Mouse (Mus musculus) lung, adult 18-20 months (tissue): Measurements from ENCODE around the gene H2-Oa.
A peak's percentile ranks its signal among the peaks of the same experiment; 100 is the strongest.

Source experiments
- DNase-seq, 2 experiments: peaks; one replicate each; pipeline ENCODE4 v3.0.0; 2022; ENCODE audit warnings: mixed read lengths in 2 of 2

The H2-Oa gene

GRCm38 (mm10) chr17:34101604-34102032, 9.5 kb downstream of the H2-Oa start:
- peak; percentile 89 to 92 for DNase-seq

DNA sequence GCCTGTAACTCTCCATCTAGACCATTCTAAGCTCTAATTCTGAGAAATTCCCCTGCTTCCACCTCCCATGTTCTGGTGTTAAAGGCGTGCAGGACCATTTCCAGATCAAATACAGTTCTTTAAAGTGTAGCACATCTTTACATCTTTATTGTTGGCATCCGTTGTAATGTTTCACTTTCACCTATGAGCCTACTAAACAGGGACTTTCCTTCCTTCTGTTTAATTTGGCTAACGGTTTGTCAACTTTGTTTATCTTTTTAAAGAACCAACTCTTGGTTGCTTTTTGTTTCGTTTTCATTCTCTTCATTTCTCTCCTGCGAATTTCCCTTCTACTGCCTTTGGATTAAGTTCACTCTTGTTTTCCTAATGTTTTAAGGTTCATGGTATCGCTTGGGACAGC, 10.7 kb downstream of the H2-Oa start:
- DNase-seq, result no peak

DNA sequence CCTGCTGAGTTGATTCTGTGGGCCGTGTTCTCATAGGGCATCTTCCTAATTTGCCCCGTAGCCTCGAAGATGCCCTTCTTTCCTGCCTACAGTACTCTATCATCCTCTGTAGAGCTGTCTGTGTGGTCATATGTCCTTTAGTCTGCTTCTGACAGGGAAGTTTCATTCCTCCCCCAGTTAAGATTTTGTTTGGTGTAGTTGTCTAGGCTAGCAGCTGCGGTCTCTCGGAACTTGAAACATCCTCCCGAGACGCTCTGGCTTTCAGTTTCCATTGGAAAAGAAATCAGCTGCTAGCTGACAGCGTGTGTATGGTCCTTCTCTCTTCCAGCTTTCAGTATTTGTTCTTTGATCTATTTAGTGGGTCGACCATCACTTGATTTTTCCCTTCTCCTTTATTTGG, 12.7 kb downstream of the H2-Oa start:
- DNase-seq, result no peak

- DNase-seq, result no peak
Measured at GRCm38 (mm10) chr17:34106555-34106954, 14.4 kb downstream of the H2-Oa start.

DNA sequence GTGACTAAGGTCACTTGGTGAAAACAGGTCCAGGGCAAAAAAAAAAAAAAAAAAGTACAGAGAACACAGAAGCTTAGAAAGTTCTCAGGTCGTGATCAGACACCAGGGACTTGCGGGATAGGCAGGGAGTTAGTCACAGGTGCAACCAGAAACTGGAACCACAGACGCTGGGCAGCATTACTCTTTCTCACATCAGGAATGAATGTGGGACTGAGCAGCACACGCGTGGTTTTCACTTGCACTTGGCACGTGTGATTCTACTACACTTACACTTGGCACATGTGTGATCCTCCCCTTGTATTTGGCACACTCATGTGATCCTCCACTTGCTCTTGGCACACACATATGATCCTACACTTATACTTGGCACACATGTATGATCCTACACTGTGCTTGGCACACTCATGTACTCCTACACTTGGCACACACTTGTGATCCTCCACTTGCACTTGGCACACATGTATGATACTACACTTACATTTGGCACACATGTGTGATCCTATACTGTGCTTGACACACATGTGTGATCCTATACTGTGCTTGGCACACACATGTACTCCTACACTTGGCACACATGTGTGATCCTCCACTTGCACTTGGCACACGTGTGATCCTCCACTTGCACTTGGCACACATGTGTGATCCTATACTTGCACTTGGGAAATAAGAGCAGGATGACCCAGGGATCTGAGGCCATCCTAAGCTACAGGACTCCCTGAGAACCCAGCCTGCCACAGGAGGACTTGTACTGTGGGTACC, 15.1 kb downstream of the H2-Oa start:
- no peak for DNase-seq

DNA sequence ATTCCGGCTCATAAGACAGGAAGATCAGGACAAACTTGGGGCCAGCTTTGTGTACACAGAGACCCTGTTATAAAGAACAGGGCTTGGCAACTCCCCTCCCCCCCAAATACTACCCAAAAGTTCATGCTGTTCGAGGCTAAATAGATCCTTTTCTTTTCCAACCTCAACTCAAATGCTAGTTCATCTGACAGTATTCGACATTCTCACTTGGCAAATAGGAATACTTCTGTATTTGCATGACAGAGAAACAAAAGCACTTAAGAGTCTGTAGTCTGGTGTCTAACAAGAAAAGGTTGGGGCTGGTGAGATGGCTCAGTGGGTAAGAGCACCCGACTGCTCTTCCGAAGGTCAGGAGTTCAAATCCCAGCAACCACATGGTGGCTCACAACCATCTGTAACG, 16.3 kb downstream of the H2-Oa start:
- DNase-seq, result no peak

DNA sequence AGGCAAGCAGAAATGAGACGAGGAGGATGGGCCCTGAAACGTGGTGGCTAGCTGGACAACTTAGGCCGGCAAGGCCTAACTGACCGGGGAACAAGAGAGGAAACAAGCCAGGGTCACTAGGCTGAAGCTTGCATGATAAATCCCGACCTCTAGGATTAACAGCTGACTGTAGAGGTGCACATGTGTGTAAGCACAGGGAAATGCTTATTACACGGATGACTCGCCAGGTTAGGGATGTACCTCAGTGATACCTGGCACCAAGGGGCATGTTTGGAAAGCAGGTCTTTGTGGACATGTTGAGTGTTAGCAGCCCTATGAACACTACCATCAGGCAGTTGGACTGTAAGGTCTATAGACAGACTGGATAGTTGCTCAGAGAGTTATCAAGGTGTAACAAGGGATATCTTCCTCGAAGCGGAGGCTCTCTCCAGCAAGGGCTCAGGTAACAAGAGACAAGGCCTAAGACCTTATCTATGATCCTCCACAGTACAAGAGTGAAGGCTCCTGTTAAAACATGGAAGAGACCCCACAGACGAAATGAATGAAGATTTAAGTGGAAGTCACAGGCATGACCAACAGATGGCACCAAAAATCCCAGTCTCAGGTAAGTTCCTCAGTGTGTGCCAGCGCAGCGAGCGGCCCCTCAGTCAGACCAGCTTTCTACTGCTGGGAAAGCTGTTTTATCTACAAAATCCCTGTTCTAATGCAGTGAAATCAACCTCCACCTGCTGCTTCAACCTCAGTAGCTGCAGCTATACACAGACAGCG, 17.1 kb downstream of the H2-Oa start:
- no peak for DNase-seq

- DNase-seq, result no peak
Measured at GRCm38 (mm10) chr17:34109806-34110195, 17.7 kb downstream of the H2-Oa start.

GRCm38 (mm10) chr17:34110309-34110708, 18.2 kb downstream of the H2-Oa start:
- no peak for DNase-seq

DNA sequence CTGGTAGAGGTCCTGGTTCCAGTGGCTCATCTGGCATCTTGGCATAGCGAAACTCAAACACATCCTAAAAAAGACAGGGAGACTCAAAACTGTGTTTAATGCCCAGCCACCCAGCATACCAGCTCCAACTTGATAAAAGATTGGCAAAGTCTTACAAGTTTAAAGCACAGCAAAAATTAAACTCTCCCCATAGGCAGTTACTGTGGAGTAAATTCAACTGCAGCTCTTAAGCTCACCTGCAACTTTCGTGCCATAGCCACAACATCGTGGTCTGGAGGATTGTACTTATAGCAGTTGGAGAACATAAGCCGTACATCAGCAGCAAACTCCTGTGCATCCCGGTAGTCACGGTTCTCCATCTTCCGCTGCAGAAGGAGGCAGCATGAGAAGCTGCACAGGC, 22.0 kb downstream of the H2-Oa start:
- no peak for DNase-seq

GRCm38 (mm10) chr17:34116736-34117370, 24.7 kb downstream of the H2-Oa start:
- DNase-seq, result no peak

- DNase-seq, result no peak
Measured at GRCm38 (mm10) chr17:34117421-34118112, 25.4 kb downstream of the H2-Oa start.

GRCm38 (mm10) chr17:34118113-34118872, 26.2 kb downstream of the H2-Oa start:
- DNase-seq, result peak; percentile 27 to 37

- no peak for DNase-seq
Measured at GRCm38 (mm10) chr17:34118873-34119248, 26.7 kb downstream of the H2-Oa start.

DNA sequence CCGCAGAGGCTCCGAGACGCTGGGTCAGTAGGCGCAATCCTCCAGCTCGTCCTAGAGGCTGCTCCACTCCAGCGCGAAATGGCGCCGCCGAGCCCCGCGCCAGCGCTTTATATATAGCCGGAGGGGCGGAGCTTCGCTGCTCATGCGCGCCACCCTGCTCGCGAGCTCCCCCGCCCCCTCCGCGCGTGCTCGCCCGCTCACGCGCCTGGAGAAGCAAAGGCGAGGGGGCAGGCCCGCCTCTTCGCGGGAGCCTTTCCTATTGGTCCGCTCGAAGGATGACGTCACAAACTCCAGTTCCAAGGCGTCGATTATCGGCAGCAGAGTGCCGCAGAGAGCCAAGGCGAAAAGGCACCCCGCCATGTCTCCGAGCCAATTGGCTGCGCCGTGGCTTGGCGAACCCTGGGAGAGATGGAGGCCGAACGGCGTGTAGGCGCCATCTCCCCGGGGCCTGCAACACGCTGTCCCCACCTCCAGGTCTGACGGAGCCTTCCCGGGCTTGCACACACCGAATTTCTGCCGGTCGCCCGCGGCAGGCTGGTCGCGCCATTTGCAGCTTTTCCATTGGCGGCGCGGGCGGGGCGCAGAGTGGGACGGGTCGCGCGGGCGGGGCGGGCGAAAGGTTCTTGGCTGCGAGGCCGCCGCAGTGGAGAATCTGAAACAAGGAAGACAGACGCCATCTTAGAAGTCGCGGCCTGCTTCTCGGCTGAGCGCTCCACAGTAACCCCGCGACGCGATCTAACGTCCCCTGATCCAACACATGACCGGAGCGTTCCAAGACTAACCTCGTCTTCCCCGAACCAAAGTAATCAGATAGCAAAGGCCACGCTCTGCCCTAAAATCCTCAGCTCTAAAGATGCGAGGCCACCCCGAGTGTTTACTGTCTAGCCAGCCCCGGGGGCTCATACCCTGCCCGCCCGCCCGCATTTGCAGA, 27.4 kb downstream of the H2-Oa start, which contains the start of gene H2-DMa:
TSS of gene H2-DMa (plus strand) at position 293 of the 931 bp plus-strand sequence.
- peak; percentile 99 for DNase-seq

DNA sequence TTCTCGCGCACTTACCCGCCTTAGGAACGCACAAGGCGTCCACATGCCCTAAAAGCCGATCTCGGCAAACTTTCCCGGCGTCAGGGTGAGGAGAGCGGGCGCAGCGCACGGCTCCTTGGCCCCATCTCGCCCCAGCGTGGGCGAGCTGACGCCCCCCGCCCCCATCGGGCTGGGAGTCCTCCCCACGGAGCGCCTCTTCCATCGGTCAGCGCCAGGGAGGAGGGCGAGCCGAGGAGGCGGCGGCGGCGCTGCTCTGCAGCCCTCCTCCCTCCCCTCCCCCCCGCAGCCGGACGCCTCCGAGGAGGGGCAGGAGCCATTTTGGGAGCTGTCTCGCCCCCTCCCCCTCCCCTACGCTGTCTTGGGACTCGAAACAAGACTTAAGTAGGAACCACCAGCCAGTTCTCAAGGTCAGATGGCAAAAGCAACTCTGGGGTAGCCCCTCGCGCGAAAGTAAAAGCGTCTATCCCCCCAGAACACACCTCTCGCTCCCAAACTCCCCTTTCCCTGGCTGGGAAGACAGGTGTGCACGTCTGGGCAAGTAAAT, 28.1 kb downstream of the H2-Oa start:
- peak; percentile 87 to 93 for DNase-seq

DNA sequence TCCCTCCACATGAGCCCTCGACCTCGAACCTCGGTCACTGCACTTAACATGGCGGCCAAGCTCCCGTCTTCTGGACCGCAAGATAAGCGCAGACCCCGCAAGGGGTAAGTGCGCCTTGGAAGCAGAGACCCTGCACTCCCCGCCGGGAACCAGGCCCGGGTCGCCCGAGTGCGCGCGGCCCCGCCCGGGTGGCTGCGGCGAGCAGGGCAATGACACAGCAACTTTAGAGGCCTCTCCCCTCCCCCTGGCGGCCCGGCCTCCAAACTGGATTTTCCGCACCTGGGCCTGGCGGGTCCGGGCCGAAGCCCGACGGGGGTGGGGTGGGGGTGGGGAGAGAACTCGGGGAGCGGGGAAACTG, 28.7 kb downstream of the H2-Oa start:
- DNase-seq, result peak; percentile 89 to 92

GRCm38 (mm10) chr17:34121172-34121878, 29.2 kb downstream of the H2-Oa start:
- DNase-seq, result peak; percentile 90 to 91

- DNase-seq, result peak; percentile 72 to 77
Measured at GRCm38 (mm10) chr17:34121879-34122187, 29.7 kb downstream of the H2-Oa start.
